Comparison of ENCODE assay signal across 9 mouse cellular contexts in the genomic region with DNA sequence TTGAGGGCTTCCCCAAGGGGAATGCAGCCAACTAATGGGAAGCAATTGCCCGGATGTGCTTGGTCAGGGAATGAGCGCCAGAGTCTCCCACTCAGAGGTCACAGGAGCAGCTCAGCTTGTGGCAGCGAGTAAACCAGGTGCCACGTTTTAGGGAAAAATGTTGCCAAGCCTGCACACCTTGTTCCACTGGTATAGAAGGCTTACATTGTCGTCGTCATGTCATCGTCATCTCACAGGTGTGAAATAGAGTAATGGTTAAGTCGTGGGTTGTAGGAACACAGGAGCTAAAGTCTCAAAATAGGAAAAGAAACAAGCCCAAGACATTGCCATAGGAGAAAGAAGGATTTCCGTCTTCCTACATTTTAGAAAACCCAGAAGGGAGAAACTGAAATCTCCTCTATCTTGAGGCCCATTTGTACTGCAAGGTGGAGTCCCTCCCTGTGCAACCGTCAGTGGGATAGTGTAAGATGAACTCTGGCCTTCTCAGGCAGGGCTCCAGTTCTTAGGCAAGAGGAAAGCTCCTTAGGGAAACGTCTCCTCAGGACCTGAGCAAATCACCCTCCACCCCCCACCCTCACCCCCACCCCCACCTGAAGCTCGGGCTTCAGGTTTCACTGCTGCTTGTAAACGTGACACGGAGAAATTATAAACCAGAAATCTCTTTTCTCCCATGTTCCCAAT.
DNase-seq lines count a peak whose midpoint lies in the region; ATAC-seq lines count a peak whose summit lies in the region.
"Had no signal": no experiment of that assay in that cellular context is flagged by ENCODE, and none has a peak within 500 bp of the region (broad histone marks: within the 10 kb centered on the region; RNA-seq: fewer than 3 reads in every experiment).

No protein-coding gene starts in this region.

- H3K4me3 ChIP-seq in heart, embryonic 14.5 days (ENCODE audit: control insufficient read depth in 1 of 2, insufficient read depth in 1 of 2, low read depth in 1 of 2, low read length in 2 of 2), result peak overlapping the region in 1 of 2 experiments; percentile 35; a peak in 3 of 4 replicates
- H3K4me3 ChIP-seq in hindbrain, embryonic 11.5 days (ENCODE audit: low read depth, low read length), result peak overlapping the region; percentile 28
- peak overlapping the region; percentile 39 for H3K4me3 ChIP-seq in midbrain, embryonic 14.5 days (replicated peaks; ENCODE audit: low read depth, low read length)

- DNase-seq in heart, adult 8-10 months (ENCODE audit: low spot score), result no peak
- peak; percentile 25 to 36 for DNase-seq in cerebellum, postnatal 25 days
- peak; percentile 15 for DNase-seq in hindbrain, embryonic 11.5 days (ENCODE audit: low spot score)
- peak; percentile 46 for DNase-seq in midbrain, embryonic 14.5 days
- no peak for DNase-seq in urinary bladder, adult 18-20 months (ENCODE audit: low spot score in 2 of 2)
- DNase-seq in kidney, adult 9 months, result no peak

- peak overlapping the region; percentile 79 for H3K4me2 ChIP-seq in heart, embryonic 14.5 days (ENCODE audit: low read length)
- peak overlapping the region; percentile 33 for H3K4me2 ChIP-seq in hindbrain, embryonic 11.5 days (replicated peaks; ENCODE audit: low read depth, low read length)
- peak overlapping the region; percentile 51 for H3K4me2 ChIP-seq in midbrain, embryonic 14.5 days (ENCODE audit: low read length)

- ATAC-seq in heart, embryonic 14.5 days (ENCODE audit: insufficient number of reproducible peaks, insufficient read depth, low FRiP score, low read depth), result no peak
- ATAC-seq in hindbrain, embryonic 11.5 days (ENCODE audit: low FRiP score), result no peak
- ATAC-seq in midbrain, embryonic 14.5 days (ENCODE audit: low FRiP score, low TSS enrichment), result no peak
- ATAC-seq in erythroid progenitor cell, adult 5-6 weeks (replicated peaks; ENCODE audit: low FRiP score, poor library complexity, severe bottlenecking), result no peak
- ATAC-seq: Patski had no signal

- H3K9ac ChIP-seq in heart, embryonic 14.5 days (ENCODE audit: low read length), result peak overlapping the region; percentile 67
- peak overlapping the region; percentile 3; the same call in 1 of the 2 replicates for H3K9ac ChIP-seq in hindbrain, embryonic 11.5 days (ENCODE audit: low read depth, low read length)
- H3K9ac ChIP-seq in midbrain, embryonic 14.5 days (replicated peaks; ENCODE audit: low read length), result peak overlapping the region; percentile 52

- peaks cover 34% of the 10 kb centered on the region for H3K36me3 ChIP-seq in heart, embryonic 14.5 days (ENCODE audit: control insufficient read depth, insufficient read depth, low read length)
- no peaks in the 10 kb centered on the region for H3K36me3 ChIP-seq in hindbrain, embryonic 11.5 days (ENCODE audit: control insufficient read depth, insufficient read depth, low read length)
- peaks cover 3% of the 10 kb centered on the region; the same call in 1 of the 2 replicates for H3K36me3 ChIP-seq in midbrain, embryonic 14.5 days (ENCODE audit: control insufficient read depth, insufficient read depth, low read length)

- WGBS in heart, embryonic 14.5 days, result 51% methylated on average over 14 of the region's 14 CpGs
- 47% methylated on average over 14 of the region's 14 CpGs for WGBS in hindbrain, embryonic 11.5 days
- WGBS in midbrain, embryonic 14.5 days, result 46% methylated on average over 14 of the region's 14 CpGs

- H3K27ac ChIP-seq in heart, embryonic 14.5 days (replicated peaks in 1 of 2; ENCODE audit: control insufficient read depth in 1 of 2, insufficient read depth in 1 of 2, low read depth in 2 of 2, low read length in 2 of 2), result no peak overlapping the region
- peak overlapping the region; percentile 4; the same call in 1 of the 2 replicates for H3K27ac ChIP-seq in hindbrain, embryonic 11.5 days (ENCODE audit: low read depth, low read length)
- peak overlapping the region; percentile 87 for H3K27ac ChIP-seq in midbrain, embryonic 14.5 days (replicated peaks; ENCODE audit: low read depth, low read length)

- no peaks in the 10 kb centered on the region for H3K27me3 ChIP-seq in heart, embryonic 14.5 days (ENCODE audit: control insufficient read depth, insufficient read depth, low read length)
- no peaks in the 10 kb centered on the region for H3K27me3 ChIP-seq in hindbrain, embryonic 11.5 days (ENCODE audit: control insufficient read depth, insufficient read depth, low read length)
- H3K27me3 ChIP-seq in midbrain, embryonic 14.5 days (ENCODE audit: control insufficient read depth, insufficient read depth, low read length), result no peaks in the 10 kb centered on the region
- H3K27me3 ChIP-seq: Patski had no signal

- H3K4me1 ChIP-seq in heart, embryonic 14.5 days (ENCODE audit: control insufficient read depth in 2 of 2, insufficient read depth in 2 of 2, low read length in 2 of 2), result peaks cover 12 to 21% of the 10 kb centered on the region in 2 experiments
- H3K4me1 ChIP-seq in hindbrain, embryonic 11.5 days (replicated peaks; ENCODE audit: control insufficient read depth, insufficient read depth, low read length), result no peaks in the 10 kb centered on the region; the same call in 1 of the 2 replicates
- H3K4me1 ChIP-seq in midbrain, embryonic 14.5 days (ENCODE audit: control insufficient read depth, insufficient read depth, low read length), result peaks cover 9% of the 10 kb centered on the region

- H3K9me3 ChIP-seq in heart, embryonic 14.5 days (ENCODE audit: control insufficient read depth, low read length), result no peaks in the 10 kb centered on the region
- no peaks in the 10 kb centered on the region for H3K9me3 ChIP-seq in hindbrain, embryonic 11.5 days (ENCODE audit: control insufficient read depth, low read length)
- no peaks in the 10 kb centered on the region for H3K9me3 ChIP-seq in midbrain, embryonic 14.5 days (ENCODE audit: control insufficient read depth, low read length)

Comparison
In these comparisons a context has a peak if more than half of its experiments do, and no peak if none do; other contexts are left out.
1. H3K27ac ChIP-seq: peak in hindbrain, embryonic 11.5 days (single experiment) and midbrain, embryonic 14.5 days (single experiment); none in heart, embryonic 14.5 days (0 of 2).
2. H3K9ac ChIP-seq: peak in every context shown above with its lines; median percentile 67 in heart, embryonic 14.5 days; 52 in midbrain, embryonic 14.5 days; 3 in hindbrain, embryonic 11.5 days.
3. DNase-seq: peak in cerebellum, postnatal 25 days (2 of 2), hindbrain, embryonic 11.5 days (single experiment) and midbrain, embryonic 14.5 days (single experiment); none in heart, adult 8-10 months (single experiment), urinary bladder, adult 18-20 months (0 of 2) and kidney, adult 9 months (single experiment).
4. Peak in every context shown above with its lines, with median percentiles within 50 percentile points of each other: H3K4me2 ChIP-seq.